Mouse (Mus musculus) lung, adult 2 months (tissue): ENCODE measurements around the gene Syt16. TPM values are rescaled to one million over a fixed set of nuclear protein-coding genes. Genes with fewer than 3 reads are reported as not detected.

Source experiments
- DNase-seq: peaks from one replicate; pipeline ENCODE4 v3.0.0; 2022
- H3K4me1 ChIP-seq: fragments of 200-500 bp; 2 replicates; pipeline ENCODE4 v1.6.1; 2011; ENCODE audit warnings: low read length; ENCODE audit not compliant: control insufficient read depth, insufficient read depth
- H3K4me3 ChIP-seq: fragments of 200-500 bp; replicated peaks from 2 replicates; pipeline ENCODE3; 2011; ENCODE audit warnings: low read depth, mild to moderate bottlenecking, control low read depth, low read length; ENCODE audit errors: extremely low read depth
- CTCF ChIP-seq: fragments of 200-500 bp; IDR thresholded peaks from 2 replicates; pipeline ENCODE4 v1.5.1; 2011; ENCODE audit warnings: mild to moderate bottlenecking, low read length, control low read depth; ENCODE audit not compliant: insufficient read depth
- POLR2A ChIP-seq: fragments of 200-500 bp; IDR thresholded peaks from 2 replicates; pipeline ENCODE4 v1.6.1; 2011; ENCODE audit warnings: low read depth, mild to moderate bottlenecking, control low read depth, low read length, borderline replicate concordance; ENCODE audit errors: extremely low read depth
- WGBS: fragments of 180-500 bp; shearing (Covaris S2); methylation state at CpG from one replicate; pipeline ENCODE4 v1.1.7; 2018; 5-methylcytosine and 5-hydroxymethylcytosine counted together
- polyA plus RNA-seq: library from polyadenylated mRNA; depleted of rRNA; stranded (reverse); fragments of >200 nt; gene quantifications from 2 replicates; pipeline ENCODE4 v1.2.3, GENCODE M21; 2012

Gene Syt16
- polyA plus RNA-seq, 1 experiment: not detected

GRCm38 (mm10) chr12:73964291-73965281, 32.9 kb upstream of the Syt16 start, which contains the start of gene Snapc1:
Snapc1 (plus strand) TSS chr12:73964481.
- 1% methylated on average over 60 of the region's 60 CpGs for WGBS
- DNase-seq: peak; percentile 98
- peaks cover 4% of the 10 kb centered on the region; the same call in 1 of the 2 replicates for H3K4me1 ChIP-seq
- peak within 1 kb of the TSS; percentile 73 for H3K4me3 ChIP-seq
- peak; percentile 64; the same call in 1 of the 2 replicates for TF ChIP-seq POLR2A
- TF ChIP-seq CTCF: no peak

- Histone ChIP-seq H3K4me3 (no peak overlapping the region), H3K4me1 (peaks cover 4% of the 10 kb centered on the region; the same call in 1 of the 2 replicates)
- no peak for DNase-seq
- no peak for TF ChIP-seq CTCF
- no peak for TF ChIP-seq POLR2A
- 97% methylated on average over 8 of the region's 8 CpGs for WGBS
These were observed 28.3 kb upstream of the Syt16 start for GRCm38 (mm10) chr12:73969142-73969541.

- TF ChIP-seq CTCF (no peak), POLR2A (no peak)
- no peaks in the 10 kb centered on the region for H3K4me1 ChIP-seq
- no peak for DNase-seq
- WGBS: 90% methylated on average over 6 of the region's 6 CpGs
- no peak overlapping the region for H3K4me3 ChIP-seq
These were observed 22.9 kb upstream of the Syt16 start for GRCm38 (mm10) chr12:73974584-73974983.

GRCm38 (mm10) chr12:73978144-73978543, 19.3 kb upstream of the Syt16 start:
- no peaks in the 10 kb centered on the region for H3K4me1 ChIP-seq
- DNase-seq: no peak
- TF ChIP-seq CTCF (no peak), POLR2A (no peak)
- 92% methylated on average over 3 of the region's 3 CpGs for WGBS
- H3K4me3 ChIP-seq: no peak overlapping the region

- Histone ChIP-seq H3K4me3 (no peak overlapping the region), H3K4me1 (no peaks in the 10 kb centered on the region)
- TF ChIP-seq POLR2A (no peak), CTCF (no peak)
- 86% methylated on average over 5 of the region's 5 CpGs for WGBS
- no peak for DNase-seq
These were observed 17.8 kb upstream of the Syt16 start for GRCm38 (mm10) chr12:73979667-73980066.

- DNase-seq: no peak
These were observed 14.9 kb upstream of the Syt16 start for GRCm38 (mm10) chr12:73982533-73982932.

GRCm38 (mm10) chr12:73986299-73986698, 11.2 kb upstream of the Syt16 start:
- Histone ChIP-seq H3K4me1 (no peaks in the 10 kb centered on the region), H3K4me3 (no peak overlapping the region)
- TF ChIP-seq POLR2A: no peak
- no peak for TF ChIP-seq CTCF
- no peak for DNase-seq
- WGBS: 86% methylated on average over 7 of the region's 7 CpGs

More at GRCm38 (mm10) chr12:73982533-73982932, 14.9 kb upstream of the Syt16 start:
- no peak for TF ChIP-seq CTCF
- TF ChIP-seq POLR2A: no peak
- H3K4me1 ChIP-seq: no peaks in the 10 kb centered on the region
- WGBS: 46% methylated on average over 14 of the region's 14 CpGs
- H3K4me3 ChIP-seq: no peak overlapping the region

- DNase-seq: no peak
- Histone ChIP-seq H3K4me1 (no peaks in the 10 kb centered on the region), H3K4me3 (no peak overlapping the region)
- TF ChIP-seq POLR2A (no peak), CTCF (no peak)
- 76% methylated on average over 4 of the region's 4 CpGs for WGBS
These were observed 9.0 kb upstream of the Syt16 start for GRCm38 (mm10) chr12:73988393-73989008.

GRCm38 (mm10) chr12:73989594-73989993, 7.9 kb upstream of the Syt16 start:
- TF ChIP-seq POLR2A (no peak), CTCF (peak; percentile 64)
- Histone ChIP-seq H3K4me1 (no peaks in the 10 kb centered on the region), H3K4me3 (no peak overlapping the region)
- no peak for DNase-seq
